Mouse (Mus musculus) ES-E14 (cell line): ENCODE measurements at regions not wholly inside any gene's neighbourhood (a gene's known extent, or its start where the extent isn't known, plus 50 kb on each side); places are given as distances from the start of the nearest gene placed in this dataset.

Experiments used
- DNase-seq: peaks from one replicate; pipeline ENCODE4 v3.0.0-alpha.2; 2013; ENCODE audit warnings: low read depth, low spot score
- H3K27ac ChIP-seq: 2 replicates; pipeline ENCODE4 v1.5.1; 2012; ENCODE audit warnings: low read depth, mild to moderate bottlenecking, low read length, moderate library complexity, mixed read lengths; ENCODE audit not compliant: poor library complexity, insufficient read depth, severe bottlenecking
- H3K36me3 ChIP-seq: 2 replicates; pipeline ENCODE4 v1.6.1; 2012; ENCODE audit warnings: mild to moderate bottlenecking, low read length, moderate library complexity, mixed read lengths; ENCODE audit not compliant: control insufficient read depth, poor library complexity, insufficient read depth, severe bottlenecking
- H3K4me1 ChIP-seq, 2 experiments: fragments of 150-350 bp in 1 of 2; sonication (generic) in 1 of 2; 2 replicates each; pipeline ENCODE4 v1.6.1; 2012; ENCODE audit warnings: low read length in 2 of 2, mild to moderate bottlenecking in 1 of 2, mixed read lengths in 1 of 2; ENCODE audit not compliant: control insufficient read depth in 2 of 2, insufficient read depth in 2 of 2, poor library complexity in 1 of 2
- H3K4me3 ChIP-seq, 2 experiments: fragments of 150-350 bp in 1 of 2; sonication (generic) in 1 of 2; 2 replicates each; pipeline ENCODE4 v1.5.1; 2012; ENCODE audit warnings: low read length in 2 of 2, low read depth in 1 of 2, mild to moderate bottlenecking in 1 of 2, mixed read lengths in 1 of 2; ENCODE audit not compliant: insufficient read depth in 1 of 2, poor library complexity in 1 of 2, severe bottlenecking in 1 of 2
- H3K9ac ChIP-seq: 2 replicates; pipeline ENCODE4 v1.6.1; 2012; ENCODE audit warnings: low read depth, mild to moderate bottlenecking, low read length, mixed read lengths; ENCODE audit not compliant: poor library complexity, insufficient read depth, severe bottlenecking
- H3K9me3 ChIP-seq: fragments of 150-350 bp; sonication (generic); 2 replicates; pipeline ENCODE4 v1.6.1; 2012; ENCODE audit warnings: low read depth, mild to moderate bottlenecking, low read length; ENCODE audit not compliant: control insufficient read depth, insufficient read depth
- CHD2 ChIP-seq: IDR thresholded peaks from 2 replicates; pipeline ENCODE4 v1.6.1; 2014; ENCODE audit warnings: mild to moderate bottlenecking, low read depth, low read length, inconsistent platforms
- HCFC1 ChIP-seq: IDR thresholded peaks from 2 replicates; pipeline ENCODE4 v1.6.1; 2012; ENCODE audit warnings: low read length, inconsistent platforms, borderline replicate concordance; ENCODE audit not compliant: insufficient read depth
- MAFK ChIP-seq: IDR thresholded peaks from 2 replicates; pipeline ENCODE4 v1.6.1; 2014; ENCODE audit warnings: mild to moderate bottlenecking, low read depth, low read length, inconsistent platforms; ENCODE audit not compliant: insufficient read depth
- ZC3H11A ChIP-seq: IDR thresholded peaks from 2 replicates; pipeline ENCODE4 v1.6.1; 2012; ENCODE audit warnings: low read depth, mild to moderate bottlenecking, inconsistent platforms, low read length, borderline replicate concordance
- ZNF384 ChIP-seq: IDR thresholded peaks from 2 replicates; pipeline ENCODE4 v1.6.1; 2012; ENCODE audit warnings: low read depth, low read length, inconsistent platforms
- in situ Hi-C, 2 experiments: fragments of 600-800 bp; cut with MboI; formaldehyde crosslinking; loops; one replicate each; pipeline ENCODE4 v1.15.1; 2025; ENCODE audit warnings: low sequenced_read_pairs in 2 of 2, inconsistent platforms in 1 of 2; ENCODE audit not compliant: unreplicated experiment in 2 of 2

DNA sequence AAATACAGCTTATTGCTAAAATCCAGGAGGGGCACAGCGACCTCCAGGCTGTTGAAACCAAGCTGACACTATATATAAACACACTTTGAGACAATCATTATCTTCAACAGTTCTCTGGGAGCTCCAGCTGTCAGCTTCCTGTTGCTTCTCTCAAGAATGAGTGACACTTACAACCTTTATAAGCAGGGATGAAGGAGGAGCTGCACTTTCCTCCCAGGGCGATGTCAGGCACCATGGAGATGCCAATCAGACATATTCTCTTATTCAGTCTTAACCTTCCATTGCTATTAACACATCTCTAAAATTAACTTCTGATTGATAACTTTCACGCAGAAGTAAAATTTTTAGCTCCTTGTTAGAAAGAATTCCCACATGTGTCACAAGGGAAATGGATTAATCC, 113.6 kb downstream of the Med10 start:
- TF ChIP-seq ZNF384 (no peak), CHD2 (no peak), ZC3H11A (no peak), MAFK (no peak), HCFC1 (no peak)
- H3K9me3 ChIP-seq, result no peaks in the 10 kb centered on the region
- no peak for DNase-seq
- no peaks in the 10 kb centered on the region for H3K36me3 ChIP-seq
- in situ Hi-C loops, result no loop called here
- no peak overlapping the region for H3K27ac ChIP-seq
- no peak overlapping the region for H3K9ac ChIP-seq
- H3K4me3 ChIP-seq, result no peak overlapping the region
- H3K4me1 ChIP-seq, result no peaks in the 10 kb centered on the region

DNA sequence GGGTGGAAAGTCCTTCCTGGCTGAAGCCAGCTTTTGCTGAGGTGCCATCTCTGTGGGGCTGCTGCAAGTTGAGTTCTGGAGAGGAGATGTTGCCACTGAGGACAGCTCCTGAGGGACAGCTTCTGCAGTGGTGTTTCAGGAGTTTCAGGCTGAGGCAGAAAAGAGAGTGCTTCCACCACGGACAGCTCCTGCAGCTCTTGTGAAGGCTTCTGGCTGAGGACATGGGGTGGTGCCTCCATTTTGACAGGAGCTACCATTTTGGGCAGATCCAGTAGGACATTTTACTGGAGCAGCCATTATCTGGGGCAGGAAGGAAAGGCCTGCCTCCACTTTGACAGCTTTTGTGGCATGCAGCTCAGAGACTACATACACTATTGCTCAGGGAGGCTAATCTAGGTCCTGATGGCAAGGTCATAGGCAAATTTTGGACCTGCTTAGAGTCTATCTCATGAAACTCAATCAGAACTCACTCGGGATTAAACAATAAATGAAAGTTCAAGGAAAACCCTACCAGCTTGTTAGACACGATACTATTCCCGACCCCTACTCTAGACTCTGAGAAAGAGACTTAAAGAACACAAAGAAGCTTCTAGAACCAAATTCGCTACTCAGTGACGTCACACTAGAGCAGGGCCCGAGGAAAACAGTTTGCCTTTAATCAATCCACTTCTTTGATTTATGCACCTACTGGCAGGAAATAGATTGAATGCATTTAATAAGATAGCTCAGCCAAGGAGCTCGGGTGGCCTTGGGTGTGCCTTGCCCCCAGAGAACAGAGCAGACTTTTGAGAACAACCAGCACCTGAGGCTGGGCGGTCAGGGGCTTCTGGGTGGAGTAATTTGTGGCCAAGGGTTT, 130.7 kb downstream of the Med10 start:
- Histone ChIP-seq H3K4me3 (no peak overlapping the region), H3K36me3 (no peaks in the 10 kb centered on the region), H3K4me1 (no peaks in the 10 kb centered on the region), H3K9ac (no peak overlapping the region), H3K27ac (no peak overlapping the region), H3K9me3 (no peaks in the 10 kb centered on the region)
- TF ChIP-seq HCFC1, result no peak
- TF ChIP-seq ZC3H11A, result peak; percentile 67; the same call in 1 of the 2 replicates
- peak; percentile 19 for DNase-seq
- in situ Hi-C loops, result no loop called here

DNA sequence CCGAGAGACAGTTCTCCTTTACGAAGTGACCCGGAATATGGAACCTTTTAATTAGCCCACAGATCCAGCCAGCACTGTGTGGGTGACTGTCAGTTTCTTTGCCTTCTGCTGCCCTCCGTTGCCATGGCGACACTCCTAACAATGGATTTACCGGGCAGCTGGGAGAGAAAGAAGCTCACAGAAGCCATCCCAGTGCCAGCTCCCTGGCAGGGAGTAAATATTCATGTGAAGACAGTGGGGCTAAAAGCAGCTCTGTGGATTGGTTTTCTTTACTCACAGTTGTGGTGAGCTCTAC, 131.3 kb downstream of the Med10 start:
- no peak overlapping the region for H3K4me3 ChIP-seq
- peak; percentile 3 for DNase-seq
- no peaks in the 10 kb centered on the region for H3K4me1 ChIP-seq
- H3K9ac ChIP-seq, result no peak overlapping the region
- no peak overlapping the region for H3K27ac ChIP-seq
- TF ChIP-seq HCFC1 (no peak), MAFK (no peak), CHD2 (no peak), ZC3H11A (no peak), ZNF384 (no peak)
- no peaks in the 10 kb centered on the region for H3K36me3 ChIP-seq
- in situ Hi-C loops, result no loop called here
- no peaks in the 10 kb centered on the region for H3K9me3 ChIP-seq

DNA sequence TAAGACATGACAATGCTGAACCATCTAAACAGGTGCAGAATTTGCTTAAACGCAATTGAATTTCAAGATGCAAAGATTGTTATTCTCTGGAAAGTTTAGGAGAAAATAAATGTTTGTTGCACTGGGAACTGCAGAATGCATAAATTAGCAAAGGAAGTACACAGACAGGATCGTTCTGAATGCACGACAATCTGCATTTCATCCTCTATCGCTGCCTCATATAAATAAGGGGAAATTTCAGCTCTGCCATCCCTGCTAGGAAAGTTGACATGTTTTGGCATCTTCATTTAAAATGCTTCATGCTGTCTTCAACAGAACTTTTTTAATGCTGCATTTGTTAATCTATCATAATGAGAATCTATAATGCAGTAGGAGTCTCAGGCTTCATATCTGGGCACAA, 137.6 kb downstream of the Med10 start:
- in situ Hi-C loops, result no loop called here

DNA sequence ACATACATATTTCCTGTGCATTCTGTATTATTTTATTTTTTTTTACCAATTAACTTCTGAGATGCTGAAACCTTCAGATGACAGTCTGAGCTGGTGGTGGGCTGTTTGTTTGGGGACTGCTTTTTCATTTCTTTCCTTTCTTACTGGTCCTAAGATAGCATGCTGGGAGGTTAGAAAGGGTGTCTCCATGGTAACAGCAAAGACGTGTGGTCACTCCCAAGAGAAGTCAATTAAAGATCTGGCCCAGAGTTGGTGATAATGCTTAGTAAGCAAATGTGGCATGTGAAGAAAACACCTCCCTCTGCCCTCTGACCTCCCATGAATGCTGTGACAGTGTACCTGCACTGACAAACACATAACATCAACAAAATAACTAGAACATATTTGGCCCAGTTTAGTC, 142.5 kb downstream of the Med10 start:
- H3K27ac ChIP-seq, result no peak overlapping the region
- H3K9me3 ChIP-seq, result no peaks in the 10 kb centered on the region
- no peak overlapping the region for H3K4me3 ChIP-seq
- H3K4me1 ChIP-seq, result no peaks in the 10 kb centered on the region
- no peak for DNase-seq
- in situ Hi-C loops, result no loop called here
- no peak overlapping the region for H3K9ac ChIP-seq
- H3K36me3 ChIP-seq, result no peaks in the 10 kb centered on the region
- TF ChIP-seq MAFK, result no peak

More for the DNA sequence above, 137.6 kb downstream of the Med10 start:
- Histone ChIP-seq H3K4me1 (no peaks in the 10 kb centered on the region), H3K4me3 (no peak overlapping the region), H3K9ac (no peak overlapping the region), H3K9me3 (no peaks in the 10 kb centered on the region), H3K27ac (no peak overlapping the region), H3K36me3 (no peaks in the 10 kb centered on the region)
- no peak for TF ChIP-seq ZNF384
- no peak for TF ChIP-seq HCFC1
- no peak for TF ChIP-seq MAFK
- TF ChIP-seq CHD2, result no peak
- TF ChIP-seq ZC3H11A, result no peak
- DNase-seq, result no peak
